Mouse (Mus musculus) activated CD4-positive, CD25-positive, alpha-beta regulatory T cell (primary cell): ENCODE results near the gene Vmn1r80. TPM values are rescaled to one million over a fixed set of nuclear protein-coding genes. Genes with fewer than 3 reads are reported as not detected.

Source experiments
- polyA plus RNA-seq, 2 experiments: library from polyadenylated mRNA; unstranded; fragments of 100-300 nt; shearing (Covaris generic); gene quantifications; one replicate each; pipeline ENCODE4 v1.2.1; 2017

The Vmn1r80 gene
- polyA plus RNA-seq, result under 1 TPM in 1 of 2 experiments, not detected in 1; 0.28 TPM

GRCm38 (mm10) chr7:12188986-12189385 lies at the start of gene Vmn1r80:
Gene Vmn1r80, plus strand, starts transcription at chr7:12189286.

GRCm38 (mm10) chr7:12149957-12150356 lies 39.1 kb upstream of the Vmn1r80 start, which contains the start of gene Vmn1r78:
Gene Vmn1r78, plus strand, starts transcription at chr7:12150257.

GRCm38 (mm10) chr7:12170979-12171378 lies 18.1 kb upstream of the Vmn1r80 start, which contains the start of gene Vmn1r79:
Gene Vmn1r79, plus strand, starts transcription at chr7:12171279.

Other genes with a start within 250 kb of the Vmn1r80 start
- under 1 TPM in 1 of 2 experiments, not detected in 1; 0.02 TPM for gene Vmn1r77, start 152.5 kb upstream of the Vmn1r80 start, polyA plus RNA-seq
- under 1 TPM; 0.04 to 0.12 TPM for gene Vmn1r78, start 39.0 kb upstream of the Vmn1r80 start, polyA plus RNA-seq
- gene Vmn1r79, start 18.0 kb upstream of the Vmn1r80 start, polyA plus RNA-seq, result not detected
- gene Vmn1r81, start 79.0 kb downstream of the Vmn1r80 start, polyA plus RNA-seq, result under 1 TPM; 0.02 to 0.05 TPM
- not detected for gene Vmn1r82, start 111.1 kb downstream of the Vmn1r80 start, polyA plus RNA-seq
- not detected for gene Vmn1r83, start 140.2 kb downstream of the Vmn1r80 start, polyA plus RNA-seq
- gene Vmn1r84, start 180.0 kb downstream of the Vmn1r80 start, polyA plus RNA-seq, result under 1 TPM in 1 of 2 experiments, not detected in 1; 0.39 TPM
- 1 to 10 TPM; 1.7 to 2.3 TPM for gene Zfp551, start 233.5 kb downstream of the Vmn1r80 start, polyA plus RNA-seq